Mouse (Mus musculus) hindbrain, postnatal 0 days (tissue): ENCODE measurements around the gene Magi2. TPM values are rescaled to one million over a fixed set of nuclear protein-coding genes. Genes with fewer than 3 reads are reported as not detected.

Experiments
- ATAC-seq: fragments of 200-750 bp; cut with Nextera tagmentation; 2 replicates; pipeline ENCODE4 v1.8.0; 2017; ENCODE audit warnings: mild to moderate bottlenecking, moderate TSS enrichment, moderate library complexity
- DNase-seq: peaks from one replicate; pipeline ENCODE4 v3.0.0-alpha.2; 2015; ENCODE audit warnings: low spot score
- H3K27ac ChIP-seq: fragments of 300-500 bp; sonication (generic); 2 replicates; pipeline ENCODE4 v1.5.1; 2014; ENCODE audit warnings: mild to moderate bottlenecking
- H3K27me3 ChIP-seq: fragments of 300-500 bp; sonication (generic); 2 replicates; pipeline ENCODE4 v1.6.1; 2014; ENCODE audit warnings: low read length, mixed read lengths; ENCODE audit not compliant: insufficient read depth
- H3K36me3 ChIP-seq: fragments of 300-500 bp; sonication (generic); 2 replicates; pipeline ENCODE4 v1.6.1; 2014; ENCODE audit warnings: low read length, mixed read lengths; ENCODE audit not compliant: insufficient read depth
- H3K4me1 ChIP-seq: fragments of 300-500 bp; sonication (generic); 2 replicates; pipeline ENCODE4 v1.6.1; 2014; ENCODE audit warnings: antibody characterized with exemption, low read length, mixed read lengths; ENCODE audit not compliant: insufficient read depth
- H3K4me2 ChIP-seq: fragments of 300-500 bp; sonication (generic); 2 replicates; pipeline ENCODE4 v1.6.1; 2014; ENCODE audit warnings: low read depth, mild to moderate bottlenecking, low read length, moderate library complexity, mixed read lengths
- H3K4me3 ChIP-seq: fragments of 300-500 bp; sonication (generic); 2 replicates; pipeline ENCODE4 v1.5.1; 2014; ENCODE audit warnings: low read length
- H3K9ac ChIP-seq: fragments of 300-500 bp; sonication (generic); replicated peaks from 2 replicates; pipeline ENCODE4 v1.6.1; 2014; ENCODE audit warnings: mild to moderate bottlenecking, low read length, moderate library complexity, mixed read lengths
- H3K9me3 ChIP-seq: fragments of 300-500 bp; sonication (generic); 2 replicates; pipeline ENCODE4 v1.6.1; 2016; ENCODE audit warnings: low read length, mixed read lengths
- CTCF ChIP-seq: IDR thresholded peaks from 2 replicates; pipeline ENCODE4 v1.5.1; 2016; ENCODE audit warnings: antibody characterized with exemption, control low read depth, low read depth
- WGBS: fragments of 180-500 bp; shearing (Covaris S2); extraction: QIAGEN DNeasy Blood & Tissue Kit; methylation state at CpG from one replicate; pipeline ENCODE4 v1.1.7; 2014; 5-methylcytosine and 5-hydroxymethylcytosine counted together
- polyA plus RNA-seq: library from polyadenylated mRNA; unstranded; fragments of >200 nt; fragmentation: Nextera tagmentation; extraction: Ambion mirVana; gene quantifications from 2 replicates; pipeline ENCODE4 v1.2.1, GENCODE M21; 2015
- total RNA-seq: library from RNA; depleted of rRNA; stranded (reverse); fragments of >200 nt; gene quantifications from 2 replicates; pipeline ENCODE4 v1.2.3, GENCODE M21; 2014

Gene Magi2
- total and polyA plus RNA-seq, 2 experiments from 2014 or later, result 17.3 to 45.5 TPM

GRCm38 (mm10) chr5:20074867-20075266 lies 848.0 kb downstream of the Magi2 start:
- H3K36me3 ChIP-seq, result no peaks in the 10 kb centered on the region

DNA sequence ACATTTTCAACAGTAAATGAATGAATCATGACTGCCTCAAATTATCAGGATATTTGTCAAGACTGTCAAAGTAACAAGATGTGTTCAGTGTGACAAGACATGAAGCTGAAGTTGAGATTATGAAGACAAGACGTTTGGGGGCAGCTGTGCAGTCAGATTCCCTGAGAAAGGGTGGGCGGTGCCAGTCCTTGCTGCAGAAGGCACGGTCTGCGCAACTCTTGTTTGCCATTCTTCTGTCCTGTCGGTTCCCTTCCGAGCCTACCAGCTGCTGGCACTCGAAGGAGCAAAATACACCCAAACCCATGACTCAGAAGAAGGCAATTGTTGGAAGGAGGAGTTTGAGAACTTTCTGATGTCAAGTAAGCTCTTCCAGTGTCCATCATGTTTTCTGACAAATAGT lies 852.1 kb downstream of the Magi2 start:
- Histone ChIP-seq H3K36me3 (no peaks in the 10 kb centered on the region), H3K4me3 (no peak overlapping the region), H3K9me3 (no peaks in the 10 kb centered on the region), H3K27me3 (no peaks in the 10 kb centered on the region), H3K4me1 (no peaks in the 10 kb centered on the region), H3K4me2 (no peak overlapping the region), H3K9ac (no peak overlapping the region), H3K27ac (no peak overlapping the region)
- ATAC-seq, result no peak
- no peak for TF ChIP-seq CTCF
- WGBS, result 82% methylated on average over 7 of the region's 7 CpGs
- no peak for DNase-seq

More at GRCm38 (mm10) chr5:20074867-20075266, 848.0 kb downstream of the Magi2 start:
- no peak overlapping the region for H3K4me3 ChIP-seq
- no peak overlapping the region for H3K4me2 ChIP-seq
- TF ChIP-seq CTCF, result no peak
- WGBS, result 91% methylated on average over 4 of the region's 4 CpGs
- no peak for DNase-seq
- H3K27ac ChIP-seq, result no peak overlapping the region
- H3K27me3 ChIP-seq, result no peaks in the 10 kb centered on the region
- ATAC-seq, result no peak
- no peak overlapping the region for H3K9ac ChIP-seq
- H3K4me1 ChIP-seq, result no peaks in the 10 kb centered on the region
- no peaks in the 10 kb centered on the region for H3K9me3 ChIP-seq

DNA sequence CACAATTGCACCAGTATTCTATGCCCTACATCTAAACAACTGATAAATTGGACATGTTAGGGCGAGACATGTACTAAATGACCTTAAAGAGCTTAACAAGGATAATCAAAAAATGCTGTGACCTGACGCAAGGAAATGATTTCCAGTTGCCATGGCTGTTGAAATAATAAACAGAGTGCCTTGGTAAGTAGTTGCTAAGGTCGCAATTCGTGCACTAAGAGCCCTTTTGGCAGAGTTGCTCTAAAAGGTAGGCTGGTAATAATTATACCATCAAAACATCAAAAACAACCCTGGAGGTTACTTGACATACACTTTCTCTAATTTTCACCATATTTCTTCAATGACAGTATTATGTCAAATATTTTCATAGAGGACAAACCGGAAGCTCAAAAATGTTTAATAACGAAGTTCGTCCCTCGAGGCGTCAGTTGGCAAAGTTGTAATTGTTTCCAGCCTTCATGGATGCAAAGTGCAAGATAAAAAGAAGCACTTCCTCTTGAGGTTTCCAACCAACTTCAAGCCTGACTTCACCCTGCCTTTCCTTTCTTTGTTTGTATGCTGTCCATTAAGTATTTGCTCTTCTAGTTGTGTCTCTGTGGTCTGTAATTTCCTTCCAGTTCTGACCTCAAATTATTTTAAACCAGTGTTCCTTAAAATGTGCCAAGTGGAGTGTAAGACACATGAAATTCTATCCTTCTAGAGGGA lies 853.9 kb downstream of the Magi2 start:
- Histone ChIP-seq H3K9me3 (no peaks in the 10 kb centered on the region), H3K4me2 (no peak overlapping the region), H3K36me3 (no peaks in the 10 kb centered on the region), H3K4me3 (no peak overlapping the region), H3K9ac (no peak overlapping the region), H3K27ac (no peak overlapping the region), H3K27me3 (no peaks in the 10 kb centered on the region), H3K4me1 (no peaks in the 10 kb centered on the region)
- TF ChIP-seq CTCF, result no peak
- ATAC-seq (no peak), DNase-seq (no peak)
- WGBS, result 79% methylated on average over 9 of the region's 9 CpGs

- H3K27me3 ChIP-seq, result no peaks in the 10 kb centered on the region
- H3K4me1 ChIP-seq, result no peaks in the 10 kb centered on the region
- TF ChIP-seq CTCF, result no peak
- H3K9me3 ChIP-seq, result no peaks in the 10 kb centered on the region
- no peak for ATAC-seq
- H3K27ac ChIP-seq, result no peak overlapping the region
- H3K36me3 ChIP-seq, result no peaks in the 10 kb centered on the region
- no peak overlapping the region for H3K4me3 ChIP-seq
- DNase-seq, result no peak
- 96% methylated on average over 1 of the region's 1 CpGs for WGBS
- no peak overlapping the region for H3K9ac ChIP-seq
- no peak overlapping the region for H3K4me2 ChIP-seq
Measured at GRCm38 (mm10) chr5:20082368-20082767, 855.5 kb downstream of the Magi2 start.

DNA sequence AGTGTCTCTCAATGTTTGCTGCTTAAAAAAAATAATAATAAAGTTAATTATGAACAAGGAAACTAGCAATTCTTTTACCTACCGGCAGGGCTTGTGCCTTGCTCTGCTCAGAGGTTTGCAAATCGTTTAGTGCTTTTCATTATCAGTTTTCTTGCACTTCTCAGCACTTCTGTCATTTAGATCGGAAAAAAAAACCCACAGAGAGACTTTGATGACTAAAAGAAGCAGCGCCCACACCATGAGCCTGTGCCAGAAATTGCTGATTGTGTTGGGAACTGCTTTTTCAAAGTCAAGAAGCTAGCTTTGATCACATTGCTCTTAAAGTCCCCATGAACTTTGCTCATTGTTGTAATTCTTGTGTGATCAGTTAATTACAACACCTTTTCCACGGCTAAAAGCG lies 860.2 kb downstream of the Magi2 start:
- WGBS, result 62% methylated on average over 6 of the region's 6 CpGs
- no peaks in the 10 kb centered on the region for H3K36me3 ChIP-seq
- ATAC-seq, result no peak
- no peak overlapping the region for H3K9ac ChIP-seq
- no peaks in the 10 kb centered on the region for H3K9me3 ChIP-seq
- no peaks in the 10 kb centered on the region for H3K4me1 ChIP-seq
- H3K27me3 ChIP-seq, result no peaks in the 10 kb centered on the region
- DNase-seq, result no peak
- no peak overlapping the region for H3K27ac ChIP-seq
- no peak overlapping the region for H3K4me2 ChIP-seq
- TF ChIP-seq CTCF, result no peak
- H3K4me3 ChIP-seq, result no peak overlapping the region

DNA sequence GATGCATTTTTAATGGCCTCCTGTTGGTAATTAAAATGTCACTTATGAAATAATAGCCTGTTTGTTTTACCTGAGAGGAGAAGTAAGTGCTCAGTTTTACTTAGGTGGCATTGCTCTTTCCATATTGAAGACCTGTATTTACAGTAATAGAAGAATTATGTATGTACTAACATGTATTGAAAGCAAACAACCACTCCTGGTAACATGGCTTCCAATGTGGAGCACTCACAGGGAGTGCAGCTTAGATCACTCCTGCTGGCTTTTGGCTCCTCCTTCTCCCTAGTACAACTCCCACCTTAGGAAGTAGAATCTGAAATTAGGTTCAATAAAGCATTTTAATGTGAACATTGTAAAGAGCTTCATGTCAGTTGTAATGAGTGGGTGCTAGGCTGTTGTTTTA lies 877.0 kb downstream of the Magi2 start:
- ATAC-seq, result no peak
- Histone ChIP-seq H3K27ac (no peak overlapping the region), H3K27me3 (no peaks in the 10 kb centered on the region), H3K4me3 (no peak overlapping the region), H3K36me3 (no peaks in the 10 kb centered on the region), H3K9ac (no peak overlapping the region), H3K4me1 (no peaks in the 10 kb centered on the region), H3K9me3 (no peaks in the 10 kb centered on the region), H3K4me2 (no peak overlapping the region)
- no peak for DNase-seq
- TF ChIP-seq CTCF, result no peak

- no peak for DNase-seq
- H3K27me3 ChIP-seq, result no peaks in the 10 kb centered on the region
- H3K4me1 ChIP-seq, result no peaks in the 10 kb centered on the region
- no peak overlapping the region for H3K4me2 ChIP-seq
- no peak overlapping the region for H3K9ac ChIP-seq
- no peak overlapping the region for H3K4me3 ChIP-seq
- H3K27ac ChIP-seq, result no peak overlapping the region
- 73% methylated on average over 3 of the region's 3 CpGs for WGBS
- ATAC-seq, result no peak
- no peak for TF ChIP-seq CTCF
- H3K36me3 ChIP-seq, result no peaks in the 10 kb centered on the region
- H3K9me3 ChIP-seq, result no peaks in the 10 kb centered on the region
Measured at GRCm38 (mm10) chr5:20104496-20104895, 877.7 kb downstream of the Magi2 start.
